Mouse (Mus musculus): Measurements from ENCODE around the gene Ubxn6.
"Not testable (repeated sequence)": the region's sequence is repeated elsewhere in the genome, so short reads cannot be mapped to it uniquely, and the experiment has no call there.

DNA sequence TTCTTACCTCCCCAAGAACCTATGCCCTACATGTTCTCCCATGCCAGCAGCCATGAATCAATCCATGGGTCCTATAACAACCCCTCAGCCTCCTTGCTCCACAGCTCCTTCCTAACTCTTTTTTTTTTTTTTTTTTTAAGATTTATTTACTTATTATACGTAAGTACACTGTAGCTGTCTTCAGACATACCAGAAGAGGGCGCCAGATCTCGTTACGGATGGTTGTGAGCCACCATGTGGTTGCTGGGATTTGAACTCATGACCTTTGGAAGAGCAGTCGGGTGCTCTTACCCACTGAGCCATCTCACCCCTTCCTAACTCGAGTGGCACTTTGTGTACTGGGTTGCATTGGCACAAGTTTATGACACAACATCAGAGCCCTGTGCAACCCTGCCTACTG, 9.1 kb downstream of the Ubxn6 start:
- not testable (repeated sequence) for TF ChIP-seq POLR2A, CTCF (IDR thresholded peaks at IDR 0.05; ENCODE audit: extremely low read depth, insufficient read depth, low read length)
